Mouse (Mus musculus): ENCODE results near the gene Id2. TPM values are rescaled to one million over a fixed set of nuclear protein-coding genes. Genes with fewer than 3 reads are reported as not detected.

Id2 gene
- 195 and 253 TPM in 2 replicates for polyA plus RNA-seq (2015; fragmentation: Nextera tagmentation; extraction: Ambion mirVana)

GRCm38 (mm10) chr12:25097052-25097209 is at the start of gene Id2:
TSS of gene Id2 (minus strand) at chr12:25097140.
- 3% methylated on average over 1 of the region's 1 CpGs for WGBS
- Histone ChIP-seq H3K4me2 (peak within 1 kb of the TSS; percentile 94), H3K4me3 (peak within 1 kb of the TSS; percentile 60), H3K27me3 (peaks cover 3% of the 10 kb centered on the region; the same call in 1 of the 2 replicates), H3K9ac (peak within 1 kb of the TSS; percentile 71), H3K9me3 (replicated peaks) (no peaks in the 10 kb centered on the region), H3K27ac (peak within 1 kb of the TSS; percentile 88), H3K4me1 (peaks cover 66% of the 10 kb centered on the region), H3K36me3 (ENCODE audit: poor library complexity, severe bottlenecking) (no peaks in the 10 kb centered on the region)
- ATAC-seq = no peak

- no peaks in the 10 kb centered on the region for H3K27me3 ChIP-seq
- H3K27ac ChIP-seq = no peak overlapping the region
- no peak overlapping the region for H3K4me2 ChIP-seq
- 77% methylated on average over 3 of the region's 3 CpGs for WGBS
- no peak overlapping the region for H3K4me3 ChIP-seq
- H3K36me3 ChIP-seq (ENCODE audit: poor library complexity, severe bottlenecking) = no peaks in the 10 kb centered on the region
- H3K9ac ChIP-seq = no peak overlapping the region
- H3K4me1 ChIP-seq = 0 out of 2 replicates have a peak, but pooled peaks cover 2% of the 10 kb centered on the region
- no peak for ATAC-seq
- no peaks in the 10 kb centered on the region for H3K9me3 ChIP-seq (replicated peaks)
Measured at GRCm38 (mm10) chr12:25145344-25145698, 48.4 kb upstream of the Id2 start.

GRCm38 (mm10) chr12:25144591-25145343 is 47.8 kb upstream of the Id2 start:
- 91% methylated on average over 5 of the region's 5 CpGs for WGBS
- Histone ChIP-seq H3K27ac (no peak overlapping the region), H3K36me3 (ENCODE audit: poor library complexity, severe bottlenecking) (no peaks in the 10 kb centered on the region), H3K4me3 (no peak overlapping the region), H3K27me3 (no peaks in the 10 kb centered on the region), H3K4me1 (0 out of 2 replicates have a peak, but pooled peaks cover 2% of the 10 kb centered on the region), H3K9ac (no peak overlapping the region), H3K9me3 (replicated peaks) (no peaks in the 10 kb centered on the region), H3K4me2 (no peak overlapping the region)
- no peak for ATAC-seq

- no peak for ATAC-seq
- Histone ChIP-seq H3K9me3 (replicated peaks) (no peaks in the 10 kb centered on the region), H3K4me2 (no peak overlapping the region), H3K9ac (no peak overlapping the region), H3K27me3 (no peaks in the 10 kb centered on the region), H3K36me3 (ENCODE audit: poor library complexity, severe bottlenecking) (no peaks in the 10 kb centered on the region), H3K4me1 (0 out of 2 replicates have a peak, but pooled peaks cover 2% of the 10 kb centered on the region), H3K27ac (no peak overlapping the region), H3K4me3 (no peak overlapping the region)
- WGBS = 43% methylated on average over 2 of the region's 2 CpGs
Measured at GRCm38 (mm10) chr12:25143492-25143891, 46.6 kb upstream of the Id2 start.

- Histone ChIP-seq H3K9me3 (replicated peaks) (no peaks in the 10 kb centered on the region), H3K27ac (no peak overlapping the region), H3K4me3 (no peak overlapping the region), H3K9ac (no peak overlapping the region), H3K36me3 (ENCODE audit: poor library complexity, severe bottlenecking) (no peaks in the 10 kb centered on the region), H3K4me2 (no peak overlapping the region), H3K27me3 (no peaks in the 10 kb centered on the region), H3K4me1 (0 out of 2 replicates have a peak, but pooled peaks cover 2% of the 10 kb centered on the region)
- WGBS = 80% methylated on average over 7 of the region's 7 CpGs
- ATAC-seq = no peak
Measured at GRCm38 (mm10) chr12:25142251-25142650, 45.3 kb upstream of the Id2 start.

- Histone ChIP-seq H3K9ac (no peak overlapping the region), H3K4me3 (no peak overlapping the region), H3K4me1 (0 out of 2 replicates have a peak, but pooled peaks cover 2% of the 10 kb centered on the region), H3K27ac (no peak overlapping the region), H3K4me2 (no peak overlapping the region), H3K36me3 (ENCODE audit: poor library complexity, severe bottlenecking) (no peaks in the 10 kb centered on the region), H3K9me3 (replicated peaks) (no peaks in the 10 kb centered on the region), H3K27me3 (no peaks in the 10 kb centered on the region)
- ATAC-seq = no peak
- WGBS = 67% methylated on average over 7 of the region's 7 CpGs
Measured at GRCm38 (mm10) chr12:25141311-25141710, 44.4 kb upstream of the Id2 start.

- H3K27me3 ChIP-seq = no peaks in the 10 kb centered on the region
- H3K9me3 ChIP-seq (replicated peaks) = no peaks in the 10 kb centered on the region
- H3K36me3 ChIP-seq (ENCODE audit: poor library complexity, severe bottlenecking) = no peaks in the 10 kb centered on the region
- no peak overlapping the region for H3K4me2 ChIP-seq
- WGBS = 90% methylated on average over 6 of the region's 6 CpGs
- no peak overlapping the region for H3K9ac ChIP-seq
- ATAC-seq = no peak
- H3K27ac ChIP-seq = no peak overlapping the region
- H3K4me1 ChIP-seq = 0 out of 2 replicates have a peak, but pooled peaks cover 2% of the 10 kb centered on the region
- no peak overlapping the region for H3K4me3 ChIP-seq
Measured at GRCm38 (mm10) chr12:25140115-25140514, 43.2 kb upstream of the Id2 start.

GRCm38 (mm10) chr12:25138616-25139015 is 41.7 kb upstream of the Id2 start:
- no peak overlapping the region for H3K9ac ChIP-seq
- H3K4me2 ChIP-seq = no peak overlapping the region
- H3K27me3 ChIP-seq = no peaks in the 10 kb centered on the region
- 95% methylated on average over 4 of the region's 4 CpGs for WGBS
- H3K27ac ChIP-seq = no peak overlapping the region
- H3K4me1 ChIP-seq = 0 out of 2 replicates have a peak, but pooled peaks cover 2% of the 10 kb centered on the region
- no peak for ATAC-seq
- H3K36me3 ChIP-seq (ENCODE audit: poor library complexity, severe bottlenecking) = no peaks in the 10 kb centered on the region
- H3K9me3 ChIP-seq (replicated peaks) = no peaks in the 10 kb centered on the region
- H3K4me3 ChIP-seq = no peak overlapping the region

- WGBS = 89% methylated on average over 12 of the region's 12 CpGs
- no peak for ATAC-seq
- H3K27ac ChIP-seq = no peak overlapping the region
Measured at GRCm38 (mm10) chr12:25132046-25132445, 35.1 kb upstream of the Id2 start.

GRCm38 (mm10) chr12:25127629-25128028 is 30.7 kb upstream of the Id2 start:
- no peak overlapping the region for H3K9ac ChIP-seq
- H3K9me3 ChIP-seq (replicated peaks) = no peaks in the 10 kb centered on the region; the same call in 1 of the 2 replicates
- WGBS = 70% methylated on average over 4 of the region's 4 CpGs
- no peak overlapping the region for H3K27ac ChIP-seq
- no peak for ATAC-seq
- H3K4me2 ChIP-seq = no peak overlapping the region
- H3K36me3 ChIP-seq (ENCODE audit: poor library complexity, severe bottlenecking) = no peaks in the 10 kb centered on the region
- peaks cover 46% of the 10 kb centered on the region for H3K4me1 ChIP-seq
- H3K27me3 ChIP-seq = no peaks in the 10 kb centered on the region
- no peak overlapping the region for H3K4me3 ChIP-seq

More at GRCm38 (mm10) chr12:25132046-25132445, 35.1 kb upstream of the Id2 start:
- Histone ChIP-seq H3K9ac (no peak overlapping the region), H3K9me3 (replicated peaks) (no peaks in the 10 kb centered on the region), H3K27me3 (no peaks in the 10 kb centered on the region), H3K4me1 (peaks cover 10% of the 10 kb centered on the region; the same call in 1 of the 2 replicates), H3K36me3 (ENCODE audit: poor library complexity, severe bottlenecking) (no peaks in the 10 kb centered on the region), H3K4me2 (no peak overlapping the region), H3K4me3 (no peak overlapping the region)

- peak overlapping the region; percentile 35 for H3K27ac ChIP-seq
- no peak for ATAC-seq
- H3K36me3 ChIP-seq (ENCODE audit: poor library complexity, severe bottlenecking) = no peaks in the 10 kb centered on the region
- no peaks in the 10 kb centered on the region for H3K27me3 ChIP-seq
- H3K4me3 ChIP-seq = no peak overlapping the region
- H3K4me2 ChIP-seq = no peak overlapping the region
- H3K9me3 ChIP-seq (replicated peaks) = no peaks in the 10 kb centered on the region; the same call in 1 of the 2 replicates
- 38% methylated on average over 5 of the region's 5 CpGs for whole genome bisulfite sequencing
- H3K9ac ChIP-seq = no peak overlapping the region
- peaks cover 46% of the 10 kb centered on the region for H3K4me1 ChIP-seq
Measured at GRCm38 (mm10) chr12:25126228-25126627, 29.3 kb upstream of the Id2 start.

GRCm38 (mm10) chr12:25125239-25125776 is 28.4 kb upstream of the Id2 start:
- Histone ChIP-seq H3K36me3 (ENCODE audit: poor library complexity, severe bottlenecking) (no peaks in the 10 kb centered on the region), H3K27ac (peak overlapping the region; percentile 81), H3K9me3 (replicated peaks) (no peaks in the 10 kb centered on the region; the same call in 1 of the 2 replicates), H3K4me3 (no peak overlapping the region), H3K27me3 (no peaks in the 10 kb centered on the region), H3K9ac (no peak overlapping the region), H3K4me2 (peak overlapping the region; percentile 43), H3K4me1 (peaks cover 46% of the 10 kb centered on the region)
- 9% methylated on average over 16 of the region's 16 CpGs for WGBS
- no peak for ATAC-seq

All from forebrain, embryonic 13.5 days (tissue).